Mouse (Mus musculus): ENCODE results near the gene Klk14. TPM values are rescaled to one million over a fixed set of nuclear protein-coding genes. Genes with fewer than 3 reads are reported as not detected.

Gene Klk14
- polyA plus RNA-seq, 1 experiment, result 1.9 TPM

- Histone ChIP-seq H3K27ac (ENCODE audit: control insufficient read depth, insufficient read depth, low read length) (no peak within 1 kb of the TSS), H3K36me3 (ENCODE audit: control insufficient read depth, insufficient read depth, low read length) (no peaks in the 10 kb centered on the region), H3K27me3 (ENCODE audit: control insufficient read depth, insufficient read depth, low read length) (no peaks in the 10 kb centered on the region; the same call in 1 of the 2 replicates), H3K4me3 (ENCODE audit: control insufficient read depth, insufficient read depth, low read length) (no peak within 1 kb of the TSS), H3K4me1 (replicated peaks; ENCODE audit: control insufficient read depth, insufficient read depth, low read length) (no peaks in the 10 kb centered on the region)
- no peak for TF ChIP-seq POLR2A (IDR thresholded peaks at IDR 0.05; ENCODE audit: control insufficient read depth, extremely low read depth, insufficient read depth, low read length, poor library complexity)
- TF ChIP-seq CTCF (IDR thresholded peaks at IDR 0.05; ENCODE audit: borderline replicate concordance, control insufficient read depth, extremely low read depth, insufficient read depth, low read length, poor library complexity), result no peak
- no peak for DNase-seq
- 69% methylated on average over 4 of the region's 4 CpGs for WGBS
Measured at GRCm38 (mm10) chr7:43712267-43712666, 22.0 kb downstream of the Klk14 start, which contains the start of gene Klk13. Gene Klk13 (plus strand): TSS chr7:43712567.

GRCm38 (mm10) chr7:43712917-43713316 lies 22.7 kb downstream of the Klk14 start:
- Histone ChIP-seq H3K27me3 (ENCODE audit: control insufficient read depth, insufficient read depth, low read length) (no peaks in the 10 kb centered on the region; the same call in 1 of the 2 replicates), H3K27ac (ENCODE audit: control insufficient read depth, insufficient read depth, low read length) (no peak overlapping the region), H3K4me3 (ENCODE audit: control insufficient read depth, insufficient read depth, low read length) (no peak overlapping the region), H3K36me3 (ENCODE audit: control insufficient read depth, insufficient read depth, low read length) (no peaks in the 10 kb centered on the region), H3K4me1 (replicated peaks; ENCODE audit: control insufficient read depth, insufficient read depth, low read length) (no peaks in the 10 kb centered on the region)
- DNase-seq, result no peak
- WGBS, result 13% methylated on average over 9 of the region's 9 CpGs
- TF ChIP-seq CTCF (IDR thresholded peaks at IDR 0.05; ENCODE audit: borderline replicate concordance, control insufficient read depth, extremely low read depth, insufficient read depth, low read length, poor library complexity) (no peak), POLR2A (IDR thresholded peaks at IDR 0.05; ENCODE audit: control insufficient read depth, extremely low read depth, insufficient read depth, low read length, poor library complexity) (no peak)

GRCm38 (mm10) chr7:43713741-43714351 lies 23.6 kb downstream of the Klk14 start:
- no peak overlapping the region for H3K27ac ChIP-seq (ENCODE audit: control insufficient read depth, insufficient read depth, low read length)
- 16% methylated on average over 19 of the region's 19 CpGs for WGBS
- no peaks in the 10 kb centered on the region; the same call in 1 of the 2 replicates for H3K27me3 ChIP-seq (ENCODE audit: control insufficient read depth, insufficient read depth, low read length)
- no peaks in the 10 kb centered on the region for H3K4me1 ChIP-seq (replicated peaks; ENCODE audit: control insufficient read depth, insufficient read depth, low read length)
- H3K36me3 ChIP-seq (ENCODE audit: control insufficient read depth, insufficient read depth, low read length), result no peaks in the 10 kb centered on the region
- DNase-seq, result no peak
- TF ChIP-seq POLR2A (IDR thresholded peaks at IDR 0.05; ENCODE audit: control insufficient read depth, extremely low read depth, insufficient read depth, low read length, poor library complexity) (no peak), CTCF (IDR thresholded peaks at IDR 0.05; ENCODE audit: borderline replicate concordance, control insufficient read depth, extremely low read depth, insufficient read depth, low read length, poor library complexity) (no peak)
- no peak overlapping the region for H3K4me3 ChIP-seq (ENCODE audit: control insufficient read depth, insufficient read depth, low read length)

Other genes starting within 250 kb of the Klk14 start
- not detected in 2 replicates for gene Cldnd2, start 249.6 kb upstream of the Klk14 start, polyA plus RNA-seq (2012; rRNA removed)
- 61.4 and 79.7 TPM in 2 replicates for gene Etfb, start 246.3 kb upstream of the Klk14 start, polyA plus RNA-seq (2012; rRNA removed)
- 0.59 and 1.8 TPM in 2 replicates for gene Gm45233, start 246.3 kb upstream of the Klk14 start, polyA plus RNA-seq (2012; rRNA removed)
- 2.7 and 3.8 TPM in 2 replicates for gene Vsig10l, start 227.3 kb upstream of the Klk14 start, polyA plus RNA-seq (2012; rRNA removed)
- 1.1 and 1.2 TPM in 2 replicates for gene Iglon5, start 200.3 kb upstream of the Klk14 start, polyA plus RNA-seq (2012; rRNA removed)
- gene 4931406B18Rik, start 184.5 kb upstream of the Klk14 start, polyA plus RNA-seq (2012; rRNA removed), result 0.03 TPM in 1 of 2 replicates, not detected in the other
- 12.3 and 15.8 TPM in 2 replicates for gene Cd33, start 146.0 kb upstream of the Klk14 start, polyA plus RNA-seq (2012; rRNA removed)
- 1.2 and 1.5 TPM in 2 replicates for gene Zfp658, start 128.2 kb upstream of the Klk14 start, polyA plus RNA-seq (2012; rRNA removed)
- 2.4 and 2.7 TPM in 2 replicates for gene Zfp719, start 110.8 kb upstream of the Klk14 start, polyA plus RNA-seq (2012; rRNA removed)
- gene Zfp819, start 83.2 kb upstream of the Klk14 start, polyA plus RNA-seq (2012; rRNA removed), result 0.07 and 0.08 TPM in 2 replicates
- 0.85 and 1.0 TPM in 2 replicates for gene Ceacam18, start 55.7 kb upstream of the Klk14 start, polyA plus RNA-seq (2012; rRNA removed)
- 2.5 and 2.8 TPM in 2 replicates for gene Siglece, start 30.3 kb upstream of the Klk14 start, polyA plus RNA-seq (2012; rRNA removed)
- gene Ctu1, start 18.4 kb upstream of the Klk14 start, polyA plus RNA-seq (2012; rRNA removed), result 15.0 and 17.0 TPM in 2 replicates
- 3.6 and 4.4 TPM in 2 replicates for gene Klk13, start 22.1 kb downstream of the Klk14 start, polyA plus RNA-seq (2012; rRNA removed)
- 0.33 and 0.85 TPM in 2 replicates for gene Klk12, start 78.5 kb downstream of the Klk14 start, polyA plus RNA-seq (2012; rRNA removed)
- gene Klk11, start 84.2 kb downstream of the Klk14 start, polyA plus RNA-seq (2012; rRNA removed), result 0.32 and 0.81 TPM in 2 replicates
- gene Klk10, start 90.6 kb downstream of the Klk14 start, polyA plus RNA-seq (2012; rRNA removed), result 1.7 and 3.3 TPM in 2 replicates
- 0.17 and 0.51 TPM in 2 replicates for gene Klk9, start 101.5 kb downstream of the Klk14 start, polyA plus RNA-seq (2012; rRNA removed)
- 24.8 and 28.9 TPM in 2 replicates for gene Klk8, start 107.2 kb downstream of the Klk14 start, polyA plus RNA-seq (2012; rRNA removed)
- 0.96 and 2.1 TPM in 2 replicates for gene Klk7, start 120.9 kb downstream of the Klk14 start, polyA plus RNA-seq (2012; rRNA removed)
- gene Klk6, start 134.1 kb downstream of the Klk14 start, polyA plus RNA-seq (2012; rRNA removed), result 1.2 and 3.5 TPM in 2 replicates
- gene Klk5, start 151.6 kb downstream of the Klk14 start, polyA plus RNA-seq (2012; rRNA removed), result 0.87 and 1.8 TPM in 2 replicates
- gene Klk4, start 190.7 kb downstream of the Klk14 start, polyA plus RNA-seq (2012; rRNA removed), result 1.9 and 2.0 TPM in 2 replicates
- 0.65 and 0.70 TPM in 2 replicates for gene Klk15, start 243.3 kb downstream of the Klk14 start, polyA plus RNA-seq (2012; rRNA removed)

Data from thymus, adult 2 months (tissue).